Mouse (Mus musculus): ENCODE results near the gene Tanc1.
A peak's percentile ranks its signal among the peaks of the same experiment; 100 is the strongest.
"Not testable (repeated sequence)": the region's sequence is repeated elsewhere in the genome, so short reads cannot be mapped to it uniquely, and the experiment has no call there.

Tanc1 gene

GRCm38 (mm10) chr2:59611831-59612732, at the start of gene Tanc1:
Gene Tanc1 (plus strand): TSS chr2:59612042.
- peak; percentile 38 to 61 for DNase-seq (ENCODE audit: low spot score in 2 of 2)

- DNase-seq (ENCODE audit: low spot score in 2 of 2): no peak
Measured at GRCm38 (mm10) chr2:59562215-59562614, 49.6 kb upstream of the Tanc1 start.

GRCm38 (mm10) chr2:59562696-59563095, 49.1 kb upstream of the Tanc1 start:
- no peak for DNase-seq (ENCODE audit: low spot score in 2 of 2)

GRCm38 (mm10) chr2:59564029-59564611, 47.7 kb upstream of the Tanc1 start:
- not testable (repeated sequence) for DNase-seq (ENCODE audit: low spot score in 2 of 2)

GRCm38 (mm10) chr2:59564947-59565346, 46.9 kb upstream of the Tanc1 start:
- DNase-seq (ENCODE audit: low spot score in 2 of 2): no peak

- DNase-seq (ENCODE audit: low spot score in 2 of 2): no peak
Measured at GRCm38 (mm10) chr2:59580939-59581338, 30.9 kb upstream of the Tanc1 start.

- DNase-seq (ENCODE audit: low spot score in 2 of 2): no peak
Measured at GRCm38 (mm10) chr2:59583961-59584360, 27.9 kb upstream of the Tanc1 start.

GRCm38 (mm10) chr2:59587387-59588095, 24.3 kb upstream of the Tanc1 start:
- no peak for DNase-seq (ENCODE audit: low spot score in 2 of 2)

GRCm38 (mm10) chr2:59588096-59588405, 23.8 kb upstream of the Tanc1 start:
- DNase-seq (ENCODE audit: low spot score in 2 of 2): no peak

- no peak for DNase-seq (ENCODE audit: low spot score in 2 of 2)
Measured at GRCm38 (mm10) chr2:59593341-59593902, 18.4 kb upstream of the Tanc1 start.

GRCm38 (mm10) chr2:59594095-59594494, 17.7 kb upstream of the Tanc1 start:
- DNase-seq (ENCODE audit: low spot score in 2 of 2): no peak

GRCm38 (mm10) chr2:59596545-59596944, 15.3 kb upstream of the Tanc1 start:
- DNase-seq (ENCODE audit: low spot score in 2 of 2): no peak

GRCm38 (mm10) chr2:59598286-59598685, 13.6 kb upstream of the Tanc1 start:
- DNase-seq (ENCODE audit: low spot score in 2 of 2): no peak

GRCm38 (mm10) chr2:59598894-59599293, 12.9 kb upstream of the Tanc1 start:
- no peak for DNase-seq (ENCODE audit: low spot score in 2 of 2)

- DNase-seq (ENCODE audit: low spot score in 2 of 2): no peak
Measured at GRCm38 (mm10) chr2:59599338-59600111, 12.3 kb upstream of the Tanc1 start.

- DNase-seq (ENCODE audit: low spot score in 2 of 2): no peak
Measured at GRCm38 (mm10) chr2:59600123-59600840, 11.6 kb upstream of the Tanc1 start.

- DNase-seq (ENCODE audit: low spot score in 2 of 2): no peak
Measured at GRCm38 (mm10) chr2:59600980-59601379, 10.9 kb upstream of the Tanc1 start.

- no peak for DNase-seq (ENCODE audit: low spot score in 2 of 2)
Measured at GRCm38 (mm10) chr2:59601452-59601851, 10.4 kb upstream of the Tanc1 start.

GRCm38 (mm10) chr2:59608958-59609357, 2.9 kb upstream of the Tanc1 start:
- no peak for DNase-seq (ENCODE audit: low spot score in 2 of 2)

GRCm38 (mm10) chr2:59611216-59611810, 529 bp upstream of the Tanc1 start:
- no peak for DNase-seq (ENCODE audit: low spot score in 2 of 2)

Data from frontal cortex, postnatal 14 days (tissue).